Mouse (Mus musculus) erythroblast, embryonic 14.5 days (primary cell): ENCODE measurements around the gene Rerg. TPM values are rescaled to one million over a fixed set of nuclear protein-coding genes. Genes with fewer than 3 reads are reported as not detected.

Source experiments
- H3K27me3 ChIP-seq: 2 replicates; pipeline ENCODE4 v1.6.1; 2012; ENCODE audit warnings: inconsistent platforms; ENCODE audit not compliant: control insufficient read depth
- H3K36me3 ChIP-seq: 2 replicates; pipeline ENCODE4 v1.6.1; 2012; ENCODE audit warnings: mild to moderate bottlenecking, inconsistent platforms; ENCODE audit not compliant: control insufficient read depth
- H3K4me1 ChIP-seq: 2 replicates; pipeline ENCODE4 v1.6.1; 2012; ENCODE audit warnings: inconsistent platforms; ENCODE audit not compliant: control insufficient read depth
- H3K4me3 ChIP-seq: replicated peaks from 2 replicates; pipeline ENCODE3; 2012; ENCODE audit warnings: moderate library complexity, mild to moderate bottlenecking, inconsistent platforms
- H3K9me3 ChIP-seq: 2 replicates; pipeline ENCODE4 v1.6.1; 2012; ENCODE audit warnings: low read length, inconsistent platforms, mixed read lengths; ENCODE audit not compliant: control insufficient read depth
- GATA1 ChIP-seq: IDR thresholded peaks from 2 replicates; pipeline ENCODE4 v1.6.1; 2012; ENCODE audit warnings: low read length, inconsistent platforms, mixed read lengths
- TAL1 ChIP-seq: IDR thresholded peaks from 3 replicates; pipeline ENCODE4 v1.6.1; 2012; ENCODE audit warnings: low read length, inconsistent platforms, mixed read lengths
- polyA plus RNA-seq: library from polyadenylated mRNA; stranded (reverse); fragments of >175 nt; gene quantifications from 2 replicates; pipeline ENCODE4 v1.2.3, GENCODE M21; 2012

Gene Rerg
- polyA plus RNA-seq, 1 experiment: not detected

GRCm38 (mm10) chr6:137101886-137102661, 68.2 kb downstream of the Rerg start:
- TF ChIP-seq GATA1: no peak
- no peaks in the 10 kb centered on the region for H3K4me1 ChIP-seq
- no peaks in the 10 kb centered on the region for H3K9me3 ChIP-seq
- no peak overlapping the region for H3K4me3 ChIP-seq
- H3K27me3 ChIP-seq: no peaks in the 10 kb centered on the region
- H3K36me3 ChIP-seq: no peaks in the 10 kb centered on the region

- no peaks in the 10 kb centered on the region for H3K36me3 ChIP-seq
- no peak for TF ChIP-seq GATA1
- TF ChIP-seq TAL1: no peak
- no peak overlapping the region for H3K4me3 ChIP-seq
- H3K27me3 ChIP-seq: no peaks in the 10 kb centered on the region
- H3K4me1 ChIP-seq: no peaks in the 10 kb centered on the region
- H3K9me3 ChIP-seq: no peaks in the 10 kb centered on the region
Measured at GRCm38 (mm10) chr6:137100259-137100658, 70.0 kb downstream of the Rerg start.

GRCm38 (mm10) chr6:137098232-137099191, 71.8 kb downstream of the Rerg start:
- Histone ChIP-seq H3K4me3 (no peak overlapping the region), H3K9me3 (no peaks in the 10 kb centered on the region), H3K36me3 (no peaks in the 10 kb centered on the region), H3K27me3 (no peaks in the 10 kb centered on the region), H3K4me1 (no peaks in the 10 kb centered on the region)
- TF ChIP-seq GATA1: no peak
- no peak for TF ChIP-seq TAL1

DNA sequence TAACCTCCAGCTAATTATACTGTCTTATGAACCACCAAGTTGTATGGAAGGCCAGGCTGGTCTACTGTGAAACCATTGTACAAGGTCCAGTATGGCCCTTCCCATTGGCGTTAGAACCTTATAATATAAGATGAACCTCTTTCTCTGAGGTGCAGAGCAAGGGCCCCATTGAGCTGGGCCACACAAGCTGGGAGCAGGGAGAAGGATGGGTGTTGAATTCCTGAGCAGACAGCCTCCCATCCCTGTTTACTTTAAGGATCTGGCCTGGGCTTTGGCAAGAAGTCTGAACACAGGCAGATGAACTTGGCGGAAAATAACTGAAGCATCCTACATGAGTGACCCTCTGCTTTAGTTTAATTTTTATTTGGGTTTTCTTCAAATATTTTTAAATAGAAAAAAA, 75.8 kb downstream of the Rerg start:
- Histone ChIP-seq H3K27me3 (no peaks in the 10 kb centered on the region), H3K36me3 (no peaks in the 10 kb centered on the region), H3K4me3 (no peak overlapping the region), H3K4me1 (no peaks in the 10 kb centered on the region), H3K9me3 (no peaks in the 10 kb centered on the region)
- TF ChIP-seq GATA1 (no peak), TAL1 (no peak)

GRCm38 (mm10) chr6:137088469-137088868, 81.8 kb downstream of the Rerg start:
- Histone ChIP-seq H3K27me3 (no peaks in the 10 kb centered on the region), H3K9me3 (no peaks in the 10 kb centered on the region), H3K4me1 (no peaks in the 10 kb centered on the region), H3K36me3 (no peaks in the 10 kb centered on the region), H3K4me3 (no peak overlapping the region)
- TF ChIP-seq TAL1: no peak

- no peaks in the 10 kb centered on the region for H3K36me3 ChIP-seq
- TF ChIP-seq GATA1 (no peak), TAL1 (no peak)
- H3K9me3 ChIP-seq: no peaks in the 10 kb centered on the region
- H3K4me3 ChIP-seq: no peak overlapping the region
- H3K4me1 ChIP-seq: no peaks in the 10 kb centered on the region
- H3K27me3 ChIP-seq: no peaks in the 10 kb centered on the region
Measured at GRCm38 (mm10) chr6:137087956-137088355, 82.3 kb downstream of the Rerg start.

DNA sequence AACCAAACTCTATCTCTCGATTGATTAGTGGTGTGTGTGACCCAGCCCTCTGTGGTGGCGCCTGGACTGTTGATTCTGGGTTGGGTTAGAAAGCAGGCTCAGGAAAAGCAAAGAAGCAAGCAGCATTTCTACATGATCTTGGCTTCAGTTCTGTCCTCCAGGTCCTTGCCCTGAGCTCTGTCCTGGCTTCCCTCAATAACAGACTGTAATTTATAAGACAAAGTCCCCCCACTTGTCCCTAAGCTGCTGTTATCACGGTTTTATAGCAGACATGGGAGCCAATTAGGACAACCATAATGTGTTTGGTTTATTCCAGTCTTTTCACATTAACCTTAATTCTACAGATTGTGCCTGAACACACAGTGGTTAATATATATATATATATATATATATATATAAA, 82.8 kb downstream of the Rerg start:
- TF ChIP-seq GATA1: no peak
- TF ChIP-seq TAL1: no peak
- Histone ChIP-seq H3K9me3 (no peaks in the 10 kb centered on the region), H3K36me3 (no peaks in the 10 kb centered on the region), H3K4me3 (no peak overlapping the region), H3K4me1 (no peaks in the 10 kb centered on the region), H3K27me3 (no peaks in the 10 kb centered on the region)

GRCm38 (mm10) chr6:137079701-137080100, 90.6 kb downstream of the Rerg start:
- H3K36me3 ChIP-seq: no peaks in the 10 kb centered on the region
- H3K4me3 ChIP-seq: no peak overlapping the region
- no peak for TF ChIP-seq GATA1
- no peak for TF ChIP-seq TAL1
- H3K27me3 ChIP-seq: no peaks in the 10 kb centered on the region
- peaks cover 4% of the 10 kb centered on the region; the same call in 1 of the 2 replicates for H3K9me3 ChIP-seq
- H3K4me1 ChIP-seq: no peaks in the 10 kb centered on the region

- TF ChIP-seq TAL1 (no peak), GATA1 (no peak)
- H3K36me3 ChIP-seq: no peaks in the 10 kb centered on the region
- no peaks in the 10 kb centered on the region for H3K27me3 ChIP-seq
- H3K4me1 ChIP-seq: no peaks in the 10 kb centered on the region
- no peak overlapping the region for H3K4me3 ChIP-seq
- peaks cover 4% of the 10 kb centered on the region; the same call in 1 of the 2 replicates for H3K9me3 ChIP-seq
Measured at GRCm38 (mm10) chr6:137076731-137077130, 93.6 kb downstream of the Rerg start.
